Mouse (Mus musculus) ES-E14 (cell line): ENCODE data around the gene Ndufv1.

ENCODE experiments used
- MAFK ChIP-seq: IDR thresholded peaks from 2 replicates; pipeline ENCODE4 v1.6.1; 2014; ENCODE audit warnings: mild to moderate bottlenecking, low read depth, low read length, inconsistent platforms; ENCODE audit not compliant: insufficient read depth
- ZC3H11A ChIP-seq: IDR thresholded peaks from 2 replicates; pipeline ENCODE4 v1.6.1; 2012; ENCODE audit warnings: low read depth, mild to moderate bottlenecking, inconsistent platforms, low read length, borderline replicate concordance
- ZNF384 ChIP-seq: IDR thresholded peaks from 2 replicates; pipeline ENCODE4 v1.6.1; 2012; ENCODE audit warnings: low read depth, low read length, inconsistent platforms

DNA sequence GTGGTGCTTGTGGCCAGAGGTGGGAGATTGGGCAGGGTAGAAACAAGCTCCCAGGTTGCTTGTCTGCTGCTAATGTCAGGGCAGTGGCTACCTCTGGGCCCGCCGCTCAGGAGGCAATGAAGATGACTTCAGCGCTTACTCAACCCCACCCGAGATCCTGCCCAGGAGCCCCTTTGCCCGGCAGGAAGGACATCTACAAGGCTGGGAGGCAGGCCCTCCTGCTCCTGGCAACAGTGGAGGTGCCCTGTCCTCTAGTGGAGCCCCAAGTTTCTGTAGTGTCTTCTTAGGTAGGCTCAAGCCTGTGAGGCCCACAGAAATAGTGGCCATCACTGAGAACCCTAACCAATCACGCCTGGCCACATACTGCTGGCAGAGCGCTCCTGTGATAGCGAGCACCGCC is 7.5 kb downstream of the Ndufv1 start:
- TF ChIP-seq ZC3H11A (no peak), ZNF384 (no peak), MAFK (no peak)
